Mouse (Mus musculus): ENCODE results near the gene Ankrd33. TPM values are rescaled to one million over a fixed set of nuclear protein-coding genes. Genes with fewer than 3 reads are reported as not detected.
A peak's percentile ranks its signal among the peaks of the same experiment; 100 is the strongest.

Ankrd33 gene
- not detected for total RNA-seq (2021)

- intact Hi-C loops (cut with DNase I) = no loop called here
Measured at GRCm38 (mm10) chr15:101115511-101116110, at the start of gene Ankrd33. Gene Ankrd33, plus strand, starts transcription at chr15:101115755.

GRCm38 (mm10) chr15:101066364-101066847, 49.1 kb upstream of the Ankrd33 start:
- intact Hi-C loops (cut with DNase I) = loop anchor here (10.0 kb wide), 1 partner anchor 128 kb away; no protein-coding TSS in a partner anchor
- DNase-seq (ENCODE audit: extremely low spot score in 1 of 2, low spot score in 2 of 2) = no peak

More at GRCm38 (mm10) chr15:101115511-101116110, at the start of gene Ankrd33:
- DNase-seq (ENCODE audit: extremely low spot score in 1 of 2, low spot score in 2 of 2) = no peak

DNA sequence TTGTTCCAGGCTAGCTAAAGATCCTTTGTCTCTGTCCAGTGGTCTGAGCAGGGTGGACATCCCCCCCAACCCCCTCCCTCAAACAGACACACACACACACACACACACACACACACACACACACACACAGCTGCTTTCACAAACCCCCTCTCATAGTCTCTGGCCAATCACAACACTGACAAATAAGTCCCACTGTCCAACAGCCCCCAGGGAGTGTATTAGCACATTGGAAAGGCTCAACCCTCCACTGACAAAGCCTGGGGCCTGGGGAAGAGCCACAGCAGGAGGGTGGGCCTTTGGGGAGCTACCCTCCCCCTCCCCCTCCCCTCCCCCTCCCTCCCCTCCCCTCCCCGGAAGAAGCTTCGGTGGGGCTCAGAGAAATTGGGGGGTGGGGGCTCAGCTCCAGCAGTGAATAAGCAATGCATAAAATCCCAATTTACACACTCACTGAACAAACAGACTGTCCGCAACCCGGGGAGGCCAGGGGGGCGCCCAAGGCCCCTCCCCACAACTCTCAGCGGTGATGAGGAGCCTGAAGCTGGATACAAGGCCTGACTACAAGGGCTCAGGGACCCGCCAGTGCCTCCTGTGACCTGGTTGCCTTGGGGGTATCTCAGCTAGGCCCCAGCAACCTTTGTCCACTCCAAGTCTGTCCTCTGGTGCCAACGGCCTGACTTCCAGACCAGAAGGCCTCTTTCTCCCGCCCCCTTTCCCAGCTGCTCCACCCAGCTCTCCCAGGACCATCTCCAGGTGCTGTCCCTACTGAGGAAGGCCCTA, 48.4 kb upstream of the Ankrd33 start:
- intact Hi-C loops (cut with DNase I) = loop anchor here (10.0 kb wide), 1 partner anchor 128 kb away; no protein-coding TSS in a partner anchor
- DNase-seq (ENCODE audit: extremely low spot score in 1 of 2, low spot score in 2 of 2) = no peak

DNA sequence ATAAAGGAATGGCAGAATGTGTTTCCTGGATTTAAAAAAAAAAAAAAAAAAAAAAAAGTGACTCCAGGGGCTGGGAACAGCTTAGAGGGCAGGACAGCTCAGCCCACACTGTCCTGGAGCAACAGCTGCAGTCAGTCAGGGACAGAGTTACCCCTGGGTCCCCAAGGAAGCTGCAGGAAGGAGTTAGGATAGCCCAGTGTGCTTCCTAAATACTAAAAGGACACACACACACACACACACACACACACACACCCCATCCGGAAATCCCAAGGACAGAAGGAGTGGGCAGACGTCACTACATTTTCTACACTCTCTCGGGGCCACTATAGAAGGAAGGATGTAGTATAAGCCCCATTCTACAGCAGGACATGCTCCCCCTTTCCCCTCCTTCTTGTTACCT, 47.5 kb upstream of the Ankrd33 start:
- no peak for DNase-seq (ENCODE audit: extremely low spot score in 1 of 2, low spot score in 2 of 2)
- intact Hi-C loops (cut with DNase I) = loop anchor here (10.0 kb wide), 1 partner anchor 127 kb away; no protein-coding TSS in a partner anchor

DNA sequence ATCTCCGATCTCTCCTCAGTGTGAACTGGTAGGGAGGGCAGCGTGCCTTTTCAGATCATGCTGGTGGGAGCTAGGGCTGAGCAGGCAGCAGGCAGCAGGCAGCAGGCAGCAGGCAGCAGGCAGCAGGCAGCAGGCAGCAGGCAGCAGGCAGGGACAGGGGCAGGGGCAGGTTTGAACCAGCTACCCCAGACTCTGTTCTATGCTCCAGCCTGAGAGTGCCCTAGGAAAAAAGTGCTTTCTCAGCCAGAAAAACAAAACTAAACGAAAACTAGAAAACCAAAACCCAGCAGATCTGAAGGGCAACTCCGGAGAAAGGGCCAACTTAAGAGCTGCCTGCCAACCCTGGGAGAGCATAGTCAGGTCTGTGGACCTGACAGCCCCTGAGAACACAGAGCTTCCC, 46.9 kb upstream of the Ankrd33 start:
- intact Hi-C loops (cut with DNase I) = loop anchor here (10.0 kb wide), 1 partner anchor 126 kb away; no protein-coding TSS in a partner anchor
- DNase-seq (ENCODE audit: extremely low spot score in 1 of 2, low spot score in 2 of 2) = no peak

DNA sequence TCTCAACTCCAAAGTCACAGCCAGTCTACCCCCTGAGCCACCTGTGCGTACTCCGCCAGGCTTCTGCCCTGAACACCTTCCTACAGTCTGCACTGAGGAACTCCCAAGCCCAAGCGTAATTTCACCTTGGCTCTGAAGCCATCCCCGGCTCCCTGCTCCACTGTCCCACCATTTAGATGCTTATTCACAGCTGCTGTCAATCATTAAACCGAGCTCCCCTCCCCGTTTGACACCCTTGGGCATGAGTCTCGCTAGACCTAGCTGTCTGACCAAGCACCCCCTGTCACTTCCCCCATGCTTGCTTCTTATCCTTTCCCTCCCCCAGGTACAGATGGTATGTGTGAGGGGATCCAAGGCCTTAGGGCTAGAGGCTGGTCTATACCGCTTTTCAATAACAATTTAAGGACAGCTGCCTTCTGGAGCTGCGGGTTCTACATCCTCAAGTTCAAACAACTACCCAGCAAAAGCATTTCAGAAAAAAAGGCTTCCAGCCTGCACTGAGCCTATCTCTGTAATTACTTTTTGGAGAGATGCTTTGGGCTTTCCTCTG, 45.8 kb upstream of the Ankrd33 start:
- intact Hi-C loops (cut with DNase I) = loop anchor here (10.0 kb wide), 1 partner anchor 125 kb away; no protein-coding TSS in a partner anchor
- no peak for DNase-seq (ENCODE audit: extremely low spot score in 1 of 2, low spot score in 2 of 2)

DNA sequence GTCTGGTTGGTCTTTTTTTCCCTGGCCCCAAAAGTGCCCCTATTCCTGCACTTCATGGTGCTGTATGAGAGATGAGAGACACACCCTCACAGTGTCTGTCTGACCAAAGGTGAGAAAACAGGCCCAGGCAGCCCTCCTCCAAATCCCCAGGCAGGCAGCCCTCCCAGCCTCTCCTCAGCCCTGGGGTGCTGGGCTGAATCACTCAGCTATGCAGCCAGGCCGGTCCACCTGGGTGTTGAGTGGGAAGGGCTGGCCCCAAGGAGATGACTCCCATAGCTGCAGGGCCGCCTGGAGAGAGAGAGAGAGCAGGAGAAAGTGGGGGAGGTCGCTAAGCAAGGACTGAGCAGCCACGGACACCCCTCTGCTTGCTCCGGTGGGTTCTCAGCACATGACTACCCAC, 44.8 kb upstream of the Ankrd33 start:
- no peak for DNase-seq (ENCODE audit: extremely low spot score in 1 of 2, low spot score in 2 of 2)
- intact Hi-C loops (cut with DNase I) = no loop called here

DNA sequence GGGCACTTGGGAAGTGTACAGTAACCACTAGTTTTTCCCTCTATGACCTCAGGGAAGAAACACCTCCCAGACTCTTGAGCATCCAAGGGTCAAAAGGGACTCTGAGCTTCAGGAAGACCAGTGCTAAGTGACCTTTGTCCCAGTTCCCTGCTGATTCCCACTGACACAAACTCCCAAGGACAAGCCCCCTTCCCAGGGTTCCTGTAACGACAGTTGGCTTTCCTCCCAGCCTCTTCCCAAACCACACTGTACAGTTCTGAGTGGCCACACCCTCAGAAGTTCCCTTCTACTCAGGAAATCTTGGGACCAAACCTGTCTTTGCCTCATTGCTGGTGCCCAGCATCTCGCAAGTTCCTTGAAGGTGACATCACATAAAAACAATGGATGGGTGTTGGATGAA, 42.8 kb upstream of the Ankrd33 start:
- no peak for DNase-seq (ENCODE audit: extremely low spot score in 1 of 2, low spot score in 2 of 2)
- intact Hi-C loops (cut with DNase I) = no loop called here

GRCm38 (mm10) chr15:101074067-101074466, 41.5 kb upstream of the Ankrd33 start:
- no peak for DNase-seq (ENCODE audit: extremely low spot score in 1 of 2, low spot score in 2 of 2)
- intact Hi-C loops (cut with DNase I) = no loop called here

DNA sequence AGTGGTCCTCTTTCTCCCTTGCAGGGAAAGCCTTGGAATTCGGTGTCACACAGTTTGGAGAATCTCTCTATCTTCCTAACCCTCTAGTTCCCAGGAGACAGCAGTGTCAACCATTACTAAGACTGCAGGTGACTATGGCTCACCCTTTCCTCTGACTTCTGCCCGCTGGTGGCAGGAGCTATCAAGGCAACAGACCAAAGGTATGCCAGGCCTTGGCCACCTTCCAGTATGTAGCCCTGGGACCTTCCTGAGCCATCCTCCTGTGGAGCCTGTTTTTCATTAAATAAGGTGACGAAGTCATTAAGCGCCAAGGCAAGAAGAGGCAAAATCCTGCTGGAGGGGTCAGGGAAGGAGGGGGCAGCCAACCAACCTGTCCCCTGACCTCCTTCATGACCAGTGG, 40.4 kb upstream of the Ankrd33 start:
- intact Hi-C loops (cut with DNase I) = no loop called here
- no peak for DNase-seq (ENCODE audit: extremely low spot score in 1 of 2, low spot score in 2 of 2)

GRCm38 (mm10) chr15:101075656-101076055, 39.9 kb upstream of the Ankrd33 start:
- no peak for DNase-seq (ENCODE audit: extremely low spot score in 1 of 2, low spot score in 2 of 2)
- intact Hi-C loops (cut with DNase I) = no loop called here

DNA sequence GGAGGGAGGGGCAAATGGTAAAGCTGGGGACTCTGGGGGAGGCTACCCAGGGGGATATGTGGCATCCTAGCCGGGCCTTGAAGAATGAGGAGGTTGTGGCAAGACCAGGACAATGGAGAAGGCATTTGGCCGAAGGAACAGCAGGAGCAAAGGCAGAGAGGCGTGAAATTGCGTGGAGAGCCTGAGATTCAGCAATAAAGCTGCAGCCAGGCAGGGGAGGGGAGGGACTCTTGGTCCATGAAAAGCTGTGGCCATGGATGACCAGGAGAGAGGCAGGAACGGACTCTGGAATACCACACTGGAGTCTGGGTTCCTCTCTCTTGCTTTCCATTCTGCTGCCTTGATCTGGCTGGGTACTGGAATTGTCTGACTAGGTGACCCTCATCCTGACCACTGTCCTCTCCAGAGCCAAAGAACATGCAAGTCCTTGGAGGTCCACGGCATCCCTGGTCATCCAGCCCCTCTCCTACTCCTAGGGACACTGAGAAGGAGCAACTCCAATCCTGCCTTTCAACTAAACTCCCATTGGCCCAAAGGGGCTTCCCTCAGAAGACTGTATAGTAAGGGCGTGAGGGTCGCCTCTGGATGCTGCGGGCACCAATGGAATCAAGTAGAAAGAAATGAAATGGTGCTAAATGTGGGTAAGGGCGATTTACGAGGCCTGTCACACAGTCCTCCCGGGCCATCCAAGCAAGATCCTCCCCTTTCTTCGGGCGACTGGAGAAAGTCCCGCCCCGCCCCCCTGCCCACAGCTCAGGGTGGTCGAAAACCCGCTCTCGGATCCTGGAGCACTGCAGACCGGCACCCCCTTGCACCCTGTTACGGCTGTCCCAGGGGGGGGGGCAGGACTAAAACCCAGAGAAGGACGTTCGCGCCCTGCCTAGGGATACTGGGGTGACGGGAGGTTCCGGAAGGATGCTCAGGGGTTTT, 39.2 kb upstream of the Ankrd33 start:
- intact Hi-C loops (cut with DNase I) = no loop called here
- DNase-seq (ENCODE audit: extremely low spot score in 1 of 2, low spot score in 2 of 2) = no peak

DNA sequence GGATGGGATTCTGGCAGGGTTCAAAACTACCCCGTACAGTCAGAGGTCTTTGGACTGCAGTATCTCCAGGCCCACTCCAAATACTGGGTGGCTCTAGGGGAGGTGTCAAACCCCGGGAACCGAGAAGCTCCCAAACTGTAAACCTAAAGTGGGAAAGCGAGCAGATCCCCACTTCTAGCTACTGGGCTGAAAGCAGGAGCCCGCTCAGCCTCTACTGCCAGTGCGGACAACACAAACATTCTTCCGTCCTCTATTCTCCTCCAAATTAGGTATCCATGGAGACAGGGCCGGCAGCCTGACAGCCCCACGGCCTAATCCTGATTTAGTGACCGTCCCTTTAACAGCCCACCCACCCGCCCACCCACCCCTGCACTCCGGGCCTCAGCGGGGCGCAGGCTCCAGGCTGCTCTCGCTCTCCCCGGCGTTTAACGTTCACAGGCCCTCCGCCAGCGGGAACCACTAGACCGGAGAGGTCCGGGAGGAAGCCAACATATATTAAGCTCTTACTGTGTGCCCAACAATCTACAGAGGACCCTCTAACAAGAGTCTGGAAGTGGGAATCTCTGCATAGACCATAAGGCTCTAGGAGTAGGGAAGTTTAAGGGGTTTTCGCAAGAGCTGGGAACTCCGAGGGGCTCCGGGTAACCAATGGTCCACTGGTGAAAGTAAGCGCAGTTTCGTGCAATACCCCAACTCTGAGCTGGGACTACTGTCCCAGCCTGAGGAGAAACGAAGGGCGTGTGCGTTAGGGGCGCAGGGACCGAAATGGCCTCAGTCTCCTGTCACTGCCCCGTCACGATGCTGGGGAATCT, 38.3 kb upstream of the Ankrd33 start:
- no peak for DNase-seq (ENCODE audit: extremely low spot score in 1 of 2, low spot score in 2 of 2)
- intact Hi-C loops (cut with DNase I) = no loop called here

GRCm38 (mm10) chr15:101077813-101078730, 37.5 kb upstream of the Ankrd33 start, which contains the start of gene Fignl2:
Gene Fignl2, minus strand, starts transcription at chr15:101078567.
- DNase-seq (ENCODE audit: extremely low spot score in 1 of 2, low spot score in 2 of 2) = peak in 1 of 2 experiments; percentile 64
- intact Hi-C loops (cut with DNase I) = no loop called here

DNA sequence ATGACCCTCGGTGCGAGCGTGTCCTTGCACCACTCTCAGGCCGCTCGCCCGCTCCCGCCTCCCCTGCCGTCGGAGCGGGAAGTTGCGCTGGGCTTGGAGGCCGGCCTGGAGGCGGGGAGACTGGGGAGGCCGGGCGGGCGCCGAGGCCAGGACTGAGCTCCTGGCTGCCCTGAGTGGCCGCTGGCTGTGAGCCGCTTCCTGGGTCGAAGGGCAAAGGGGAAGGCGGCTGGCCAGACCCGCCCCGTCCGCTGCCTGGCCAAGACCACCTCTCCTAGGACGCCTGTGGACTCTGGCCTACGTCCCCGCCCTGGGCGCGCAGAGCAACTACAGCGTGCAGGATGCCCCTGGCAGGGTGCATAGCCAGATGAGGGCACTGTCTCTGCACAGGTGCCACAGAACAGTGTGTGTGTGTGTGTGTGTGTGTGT, 36.8 kb upstream of the Ankrd33 start:
- intact Hi-C loops (cut with DNase I) = no loop called here
- peak; percentile 30 to 93 for DNase-seq (ENCODE audit: extremely low spot score in 1 of 2, low spot score in 2 of 2)

GRCm38 (mm10) chr15:101080031-101080520, 35.5 kb upstream of the Ankrd33 start:
- no peak for DNase-seq (ENCODE audit: extremely low spot score in 1 of 2, low spot score in 2 of 2)
- intact Hi-C loops (cut with DNase I) = no loop called here

Measured in left cerebral cortex, postnatal 10 days (tissue).